Mouse (Mus musculus) telencephalon, adult 2 months (tissue): Measurements from ENCODE around the gene Tjp3.
"Not testable (repeated sequence)": the region's sequence is repeated elsewhere in the genome, so short reads cannot be mapped to it uniquely, and the experiment has no call there.

Experiments
- DNase-seq: peaks from one replicate; pipeline ENCODE4 v3.0.0-alpha.2; 2011; ENCODE audit warnings: low read depth, low spot score

The Tjp3 gene

GRCm38 (mm10) chr10:81234206-81234605, 57.2 kb downstream of the Tjp3 start:
- DNase-seq, result no peak

GRCm38 (mm10) chr10:81233226-81233585, 58.2 kb downstream of the Tjp3 start:
- DNase-seq, result no peak

- DNase-seq, result peak; percentile 85
These were observed 58.7 kb downstream of the Tjp3 start, which contains the start of gene Zfr2 for GRCm38 (mm10) chr10:81232580-81233225. Gene Zfr2 (plus strand): TSS chr10:81233155.

GRCm38 (mm10) chr10:81231436-81231835, 59.9 kb downstream of the Tjp3 start:
- DNase-seq, result no peak

DNA sequence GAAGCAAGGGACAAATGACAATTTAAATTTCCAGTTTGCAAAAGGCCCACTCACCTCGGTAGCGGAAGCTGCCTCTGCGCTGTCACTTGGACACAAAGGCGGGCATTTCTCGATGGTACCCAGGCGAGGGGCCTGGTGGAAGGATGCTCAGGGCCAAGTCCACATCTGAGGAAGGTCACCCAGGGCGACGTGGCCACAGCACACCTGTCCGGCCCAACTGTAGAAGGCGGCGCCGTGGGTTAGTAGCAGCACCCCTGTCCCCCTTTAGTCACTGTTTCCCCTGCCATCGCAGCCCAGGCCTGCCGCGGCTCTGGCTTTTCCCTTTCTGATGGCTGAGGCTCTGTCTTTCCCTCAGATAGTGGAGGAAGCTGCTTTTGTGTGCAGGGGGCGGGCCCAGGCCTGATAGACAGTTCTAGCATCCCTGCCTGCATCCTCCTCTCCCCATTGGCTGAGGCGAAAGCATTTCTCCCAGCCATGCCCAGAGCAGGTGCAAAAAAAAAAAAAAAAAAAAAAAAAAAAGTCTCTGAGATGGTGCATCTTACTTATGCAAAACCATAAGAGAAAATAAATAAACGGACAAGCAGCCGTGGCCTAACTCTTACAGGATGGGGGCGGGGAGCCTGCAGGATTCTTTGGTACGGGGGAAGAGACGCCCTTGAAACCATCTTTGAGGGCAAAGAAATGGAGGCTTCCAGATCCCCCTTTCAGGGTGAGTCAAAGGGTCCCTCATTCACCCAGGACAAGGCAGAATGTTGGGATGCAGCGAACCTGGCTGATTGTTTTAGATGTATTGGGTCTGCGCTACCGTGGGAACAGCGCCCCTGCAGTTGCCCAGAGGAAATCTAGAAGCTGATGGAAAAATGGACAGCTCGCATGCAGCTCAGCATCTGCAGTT, 60.7 kb downstream of the Tjp3 start, which contains the start of gene Atcay:
Gene Atcay, minus strand, starts transcription at position 396 of the 895 bp plus-strand sequence.
- DNase-seq, result peak; percentile 88

DNA sequence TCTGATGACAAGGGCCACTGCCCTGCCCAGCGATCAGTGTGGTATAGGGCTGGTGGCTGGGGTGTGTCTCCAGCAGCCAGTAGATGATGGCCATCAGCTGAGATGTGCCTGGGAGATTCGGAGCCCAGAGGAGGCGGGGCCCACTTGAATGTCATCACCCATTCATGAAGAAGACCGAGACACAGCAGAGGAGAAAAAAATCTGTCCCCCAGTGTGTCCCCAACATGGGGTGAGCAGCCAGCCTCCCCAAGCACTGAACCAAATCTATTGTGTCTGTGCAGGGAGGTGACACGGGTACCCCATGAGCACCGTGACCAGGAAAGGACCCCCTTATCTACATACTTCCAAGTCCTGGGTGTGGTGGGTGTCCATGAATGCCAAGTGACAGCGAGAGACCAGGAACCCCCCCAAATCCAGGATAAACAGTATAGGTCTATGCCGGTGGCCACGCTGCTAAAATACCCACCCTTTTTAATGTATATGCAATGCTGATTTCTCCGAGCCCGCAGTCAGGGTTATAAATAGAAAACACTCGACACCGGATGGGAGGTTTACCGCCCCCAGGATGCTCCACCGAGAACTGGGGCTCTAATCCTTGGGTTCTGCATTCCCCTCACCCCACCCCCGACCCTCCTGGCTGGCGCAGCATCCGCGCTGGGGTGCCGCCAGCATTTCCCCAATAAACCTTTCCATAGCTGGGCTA, 61.5 kb downstream of the Tjp3 start:
- peak; percentile 34 for DNase-seq

- not testable (repeated sequence) for DNase-seq
These were observed 67.7 kb downstream of the Tjp3 start for GRCm38 (mm10) chr10:81223731-81224130.
